Mouse (Mus musculus) hindbrain, embryonic 12.5 days (tissue): ENCODE measurements around the gene Coq9. TPM values are rescaled to one million over a fixed set of nuclear protein-coding genes. Genes with fewer than 3 reads are reported as not detected.
"Not testable (repeated sequence)": the region's sequence is repeated elsewhere in the genome, so short reads cannot be mapped to it uniquely, and the experiment has no call there.

Experiments
- ATAC-seq: fragments of 200-750 bp; cut with Nextera tagmentation; 2 replicates; pipeline ENCODE4 v1.8.0; 2017; ENCODE audit warnings: moderate TSS enrichment; ENCODE audit not compliant: low FRiP score
- H3K27ac ChIP-seq: fragments of 300-500 bp; sonication (generic); 2 replicates; pipeline ENCODE4 v1.5.1; 2016; ENCODE audit warnings: mild to moderate bottlenecking
- H3K27me3 ChIP-seq: fragments of 300-500 bp; sonication (generic); 2 replicates; pipeline ENCODE4 v1.6.1; 2016; ENCODE audit warnings: mild to moderate bottlenecking
- H3K36me3 ChIP-seq: fragments of 300-500 bp; sonication (generic); 2 replicates; pipeline ENCODE4 v1.6.1; 2016; ENCODE audit warnings: mild to moderate bottlenecking
- H3K4me1 ChIP-seq: fragments of 300-500 bp; sonication (generic); 2 replicates; pipeline ENCODE4 v1.6.1; 2016
- H3K4me2 ChIP-seq: fragments of 300-500 bp; sonication (generic); replicated peaks from 2 replicates; pipeline ENCODE4 v1.6.1; 2016; ENCODE audit warnings: mild to moderate bottlenecking
- H3K4me3 ChIP-seq: fragments of 300-500 bp; sonication (generic); 2 replicates; pipeline ENCODE4 v1.5.1; 2016; ENCODE audit warnings: mild to moderate bottlenecking
- H3K9ac ChIP-seq: fragments of 300-500 bp; sonication (generic); 2 replicates; pipeline ENCODE4 v1.6.1; 2016; ENCODE audit warnings: mild to moderate bottlenecking, moderate library complexity
- H3K9me3 ChIP-seq: fragments of 300-500 bp; sonication (generic); replicated peaks from 2 replicates; pipeline ENCODE4 v1.6.1; 2016; ENCODE audit warnings: mild to moderate bottlenecking
- WGBS: fragments of 180-500 bp; shearing (Covaris S2); methylation state at CpG from one replicate; pipeline ENCODE4 v1.1.7; 2016; 5-methylcytosine and 5-hydroxymethylcytosine counted together
- polyA plus RNA-seq: library from polyadenylated mRNA; unstranded; fragments of >200 nt; fragmentation: Nextera tagmentation; extraction: Ambion mirVana; gene quantifications from 2 replicates; pipeline ENCODE4 v1.2.1, GENCODE M21; 2016

Gene Coq9
- polyA plus RNA-seq, 1 experiment from 2014 or later = 52.6 TPM

GRCm38 (mm10) chr8:94826210-94826609 lies 11.9 kb upstream of the Coq9 start:
- H3K4me3 ChIP-seq = no peak overlapping the region
- H3K27me3 ChIP-seq = no peaks in the 10 kb centered on the region
- WGBS = 96% methylated on average over 5 of the region's 5 CpGs
- H3K36me3 ChIP-seq = peaks cover 75% of the 10 kb centered on the region
- 0 out of 2 replicates have a peak, but pooled peaks cover 4% of the 10 kb centered on the region for H3K9me3 ChIP-seq
- H3K27ac ChIP-seq = no peak overlapping the region
- no peak overlapping the region for H3K9ac ChIP-seq
- ATAC-seq = no peak
- H3K4me1 ChIP-seq = no peaks in the 10 kb centered on the region
- H3K4me2 ChIP-seq = no peak overlapping the region

DNA sequence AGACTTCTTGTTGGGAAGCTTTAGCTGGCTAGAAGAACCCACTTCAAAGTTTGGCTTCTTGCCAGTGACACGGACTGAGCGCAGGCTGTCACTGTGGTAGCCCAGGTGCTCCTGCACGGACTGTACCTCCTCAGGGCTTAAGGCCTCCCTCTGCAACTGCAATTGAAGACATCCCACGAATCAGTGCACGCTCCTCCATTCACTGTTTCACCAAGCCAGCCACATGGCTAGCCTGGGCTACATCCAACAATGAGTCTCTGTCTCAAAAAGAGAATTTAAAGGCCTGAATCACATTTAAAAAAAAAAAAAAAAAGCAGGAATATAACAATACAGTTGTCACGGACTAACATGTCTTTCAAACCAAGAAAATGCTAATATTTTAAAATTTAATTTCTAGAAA lies 9.8 kb upstream of the Coq9 start:
- Histone ChIP-seq H3K4me1 (no peaks in the 10 kb centered on the region), H3K27me3 (no peaks in the 10 kb centered on the region), H3K27ac (no peak overlapping the region), H3K4me3 (no peak overlapping the region), H3K36me3 (peaks cover 67% of the 10 kb centered on the region), H3K9ac (no peak overlapping the region), H3K9me3 (0 out of 2 replicates have a peak, but pooled peaks cover 4% of the 10 kb centered on the region), H3K4me2 (no peak overlapping the region)
- WGBS = 92% methylated on average over 6 of the region's 6 CpGs
- ATAC-seq = no peak

DNA sequence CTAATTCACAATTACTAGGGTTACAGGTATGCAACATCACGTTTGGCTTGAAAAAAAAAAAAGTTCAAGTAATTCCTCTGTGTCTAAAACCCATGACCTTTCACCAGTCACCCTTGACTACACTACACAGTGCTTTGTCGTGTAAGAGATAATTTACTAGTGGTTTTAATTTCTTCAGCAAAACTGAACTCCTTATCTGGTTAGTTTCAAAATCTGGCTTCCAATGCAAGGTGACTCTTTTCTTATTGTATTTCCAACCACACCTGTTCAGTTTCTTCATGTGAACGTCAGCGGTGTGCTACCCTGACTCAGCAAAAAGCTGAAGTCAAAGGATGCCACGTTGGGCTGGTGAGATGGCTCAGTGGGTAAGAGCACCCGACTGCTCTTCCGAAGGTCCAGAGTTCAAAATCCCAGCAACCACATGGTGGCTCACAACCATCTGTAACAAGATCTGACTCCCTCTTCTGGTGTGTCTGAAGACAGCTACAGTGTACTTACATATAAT lies 4.2 kb upstream of the Coq9 start:
- 84% methylated on average over 7 of the region's 7 CpGs for WGBS
- H3K27me3 ChIP-seq, H3K4me3 ChIP-seq, H3K4me2 ChIP-seq, H3K9ac ChIP-seq, ATAC-seq, H3K27ac ChIP-seq, H3K9me3 ChIP-seq: not testable (repeated sequence)
- Histone ChIP-seq H3K4me1 (peaks cover 13% of the 10 kb centered on the region), H3K36me3 (peaks cover 27% of the 10 kb centered on the region)

GRCm38 (mm10) chr8:94835751-94836150 lies 2.4 kb upstream of the Coq9 start:
- H3K27me3 ChIP-seq, H3K4me3 ChIP-seq, H3K4me2 ChIP-seq, H3K27ac ChIP-seq, ATAC-seq, H3K9ac ChIP-seq, H3K9me3 ChIP-seq: not testable (repeated sequence)
- 95% methylated on average over 13 of the region's 13 CpGs for WGBS
- peaks cover 15% of the 10 kb centered on the region for H3K36me3 ChIP-seq
- peaks cover 16% of the 10 kb centered on the region for H3K4me1 ChIP-seq

DNA sequence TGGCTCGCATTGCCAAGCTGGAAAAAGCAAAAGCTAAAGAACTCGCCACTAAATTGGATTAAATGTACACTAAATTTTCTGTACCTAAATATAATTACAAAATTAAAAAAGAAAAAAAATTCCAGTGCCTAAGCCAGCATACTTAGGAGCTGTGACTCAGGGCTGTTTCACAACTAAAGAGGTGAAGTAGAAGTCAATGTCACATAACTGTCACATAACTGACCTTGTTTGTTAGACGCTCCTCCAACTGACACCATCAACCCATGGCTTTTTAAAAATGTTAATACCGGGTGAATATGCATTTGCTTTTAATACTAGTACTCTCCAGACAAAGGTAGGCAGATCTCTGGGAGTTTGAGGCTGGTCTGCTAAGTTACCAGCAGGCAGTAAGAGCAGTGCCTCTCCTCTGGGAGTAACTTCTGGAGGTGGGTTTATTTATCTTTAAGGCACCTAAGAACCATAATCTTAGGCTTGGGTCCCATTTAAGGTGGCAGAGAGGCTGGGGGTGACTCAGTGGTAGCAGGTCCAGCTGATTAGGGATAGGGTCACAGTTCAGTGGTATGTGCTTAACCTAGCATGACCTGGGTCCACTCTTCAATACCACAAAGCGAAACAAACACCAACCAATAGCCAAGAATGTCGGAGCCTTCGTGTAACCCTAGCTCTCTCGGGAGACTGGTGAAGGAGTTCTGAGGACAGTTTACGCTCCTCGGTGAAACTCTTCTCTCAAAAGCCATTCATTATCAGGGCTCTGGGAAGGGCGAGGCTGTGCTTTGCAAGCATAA lies 1.5 kb upstream of the Coq9 start:
- 74% methylated on average over 11 of the region's 11 CpGs for WGBS
- Histone ChIP-seq H3K27me3 (no peaks in the 10 kb centered on the region), H3K4me1 (peaks cover 16% of the 10 kb centered on the region), H3K27ac (no peak overlapping the region), H3K4me3 (peak overlapping the region; percentile 90), H3K9me3 (no peaks in the 10 kb centered on the region), H3K36me3 (peaks cover 8% of the 10 kb centered on the region), H3K9ac (peak overlapping the region; percentile 90; the same call in 1 of the 2 replicates), H3K4me2 (peak overlapping the region; percentile 84)
- no peak for ATAC-seq

DNA sequence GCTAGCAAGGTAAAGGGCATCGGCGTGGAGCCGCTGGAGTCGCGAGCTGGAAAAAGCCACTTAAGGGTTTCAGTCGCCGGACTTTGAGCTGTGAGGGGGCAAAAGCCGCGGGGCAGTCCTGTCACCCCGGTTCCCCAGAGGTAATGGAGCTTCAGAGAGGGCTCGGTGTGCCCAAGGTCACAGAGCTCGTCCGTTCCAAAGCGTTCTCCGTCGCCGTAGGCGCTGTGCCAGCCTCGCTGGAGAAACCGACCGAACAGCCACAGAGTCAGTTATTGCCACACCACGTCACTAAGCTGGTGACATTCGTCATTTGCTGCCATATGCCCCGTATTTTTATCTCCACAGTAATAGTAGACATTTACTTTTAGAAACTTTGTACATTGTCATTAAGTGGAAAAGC lies 479 bp downstream of the Coq9 start:
- no peaks in the 10 kb centered on the region for H3K27me3 ChIP-seq
- H3K4me2 ChIP-seq = peak overlapping the region; percentile 84
- H3K9ac ChIP-seq = peak overlapping the region; percentile 90
- peak; percentile 77 for ATAC-seq
- H3K4me1 ChIP-seq = peaks cover 16% of the 10 kb centered on the region
- peak overlapping the region; percentile 90 for H3K4me3 ChIP-seq
- no peaks in the 10 kb centered on the region for H3K36me3 ChIP-seq
- H3K9me3 ChIP-seq = no peaks in the 10 kb centered on the region
- under 1% methylated on average over 24 of the region's 24 CpGs for WGBS
- H3K27ac ChIP-seq = peak overlapping the region; percentile 91

DNA sequence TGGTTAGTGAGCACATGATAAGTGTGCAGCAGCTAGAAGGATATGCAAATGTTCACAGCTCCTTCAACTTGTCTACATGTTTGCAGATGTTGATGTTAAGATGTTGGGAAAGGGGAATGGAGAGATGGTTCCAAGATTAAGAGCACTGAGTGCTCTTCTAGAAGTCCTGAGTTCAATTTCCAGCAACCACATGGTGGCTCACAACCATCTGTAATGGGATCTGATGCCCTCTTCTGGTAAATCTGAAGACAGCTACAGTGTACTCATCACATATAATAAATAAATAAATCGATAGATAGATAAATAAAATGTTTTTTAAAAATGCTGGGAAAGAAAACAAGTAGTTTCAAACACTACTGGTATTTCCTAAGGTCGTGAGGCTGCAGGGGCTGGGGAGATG lies 3.1 kb downstream of the Coq9 start:
- H3K27me3 ChIP-seq = no peaks in the 10 kb centered on the region
- ATAC-seq = no peak
- no peak overlapping the region for H3K27ac ChIP-seq
- H3K9ac ChIP-seq = no peak overlapping the region
- no peak overlapping the region for H3K4me3 ChIP-seq
- H3K4me2 ChIP-seq = no peak overlapping the region
- H3K9me3 ChIP-seq = no peaks in the 10 kb centered on the region
- H3K36me3 ChIP-seq = peaks cover 23% of the 10 kb centered on the region
- WGBS = 56% methylated on average over 2 of the region's 2 CpGs
- peaks cover 16% of the 10 kb centered on the region for H3K4me1 ChIP-seq

- Histone ChIP-seq H3K4me2 (no peak overlapping the region), H3K27ac (no peak overlapping the region), H3K36me3 (peaks cover 74% of the 10 kb centered on the region), H3K4me1 (no peaks in the 10 kb centered on the region), H3K9ac (no peak overlapping the region), H3K27me3 (no peaks in the 10 kb centered on the region), H3K4me3 (no peak overlapping the region), H3K9me3 (no peaks in the 10 kb centered on the region)
- ATAC-seq = no peak
- WGBS = 93% methylated on average over 5 of the region's 5 CpGs
These were observed 11.9 kb downstream of the Coq9 start for GRCm38 (mm10) chr8:94850049-94850448.

DNA sequence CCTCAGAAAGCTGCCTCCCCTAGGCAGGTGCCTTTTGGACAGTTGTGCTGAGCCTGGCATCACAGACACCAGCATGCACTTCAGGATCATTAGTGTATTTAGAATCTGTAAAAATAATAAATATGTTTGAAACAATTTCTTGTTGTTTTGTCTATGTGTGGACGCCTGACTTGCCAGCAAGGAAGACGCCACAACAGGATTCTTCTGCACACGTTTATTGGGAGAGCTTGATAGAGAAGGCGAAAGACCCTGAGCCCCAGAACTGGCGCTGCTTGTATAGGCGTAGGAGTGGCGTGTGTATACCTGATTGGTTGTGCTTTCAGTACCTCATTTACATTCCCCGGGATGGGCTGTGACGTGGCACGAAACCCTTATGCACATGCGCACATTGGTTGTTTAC lies 16.6 kb downstream of the Coq9 start:
- 86% methylated on average over 11 of the region's 11 CpGs for WGBS
- H3K9me3 ChIP-seq, H3K9ac ChIP-seq, H3K27ac ChIP-seq, H3K4me3 ChIP-seq, H3K27me3 ChIP-seq, H3K4me2 ChIP-seq, ATAC-seq: not testable (repeated sequence)
- Histone ChIP-seq H3K36me3 (peaks cover 40% of the 10 kb centered on the region), H3K4me1 (peaks cover 16% of the 10 kb centered on the region)

DNA sequence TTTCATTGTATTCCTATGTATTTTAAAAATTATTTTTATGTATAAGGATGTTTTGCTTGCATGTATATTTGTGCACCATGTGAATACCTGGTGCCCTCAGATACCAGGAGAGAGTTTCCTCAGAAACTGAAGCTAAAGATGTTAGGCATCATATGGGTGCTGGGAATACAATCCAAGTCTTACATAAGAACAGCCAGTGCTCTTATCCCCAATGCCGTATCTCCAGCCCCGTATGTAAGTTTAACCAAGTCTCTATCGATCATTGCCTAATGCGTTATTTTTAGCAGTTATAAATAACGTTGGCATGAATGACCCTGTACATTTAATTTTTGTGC lies 18.9 kb downstream of the Coq9 start:
- H3K4me1 ChIP-seq = peaks cover 16% of the 10 kb centered on the region
- 33% methylated on average over 5 of the region's 5 CpGs for WGBS
- ATAC-seq = peak; percentile 24; the same call in 1 of the 2 replicates
- H3K9ac ChIP-seq = no peak overlapping the region
- no peak overlapping the region for H3K27ac ChIP-seq
- peak overlapping the region; percentile 97; the same call in 1 of the 2 replicates for H3K4me3 ChIP-seq
- H3K4me2 ChIP-seq = peak overlapping the region; percentile 87; the same call in 1 of the 2 replicates
- no peaks in the 10 kb centered on the region for H3K9me3 ChIP-seq
- H3K36me3 ChIP-seq = peaks cover 38% of the 10 kb centered on the region
- H3K27me3 ChIP-seq = no peaks in the 10 kb centered on the region

DNA sequence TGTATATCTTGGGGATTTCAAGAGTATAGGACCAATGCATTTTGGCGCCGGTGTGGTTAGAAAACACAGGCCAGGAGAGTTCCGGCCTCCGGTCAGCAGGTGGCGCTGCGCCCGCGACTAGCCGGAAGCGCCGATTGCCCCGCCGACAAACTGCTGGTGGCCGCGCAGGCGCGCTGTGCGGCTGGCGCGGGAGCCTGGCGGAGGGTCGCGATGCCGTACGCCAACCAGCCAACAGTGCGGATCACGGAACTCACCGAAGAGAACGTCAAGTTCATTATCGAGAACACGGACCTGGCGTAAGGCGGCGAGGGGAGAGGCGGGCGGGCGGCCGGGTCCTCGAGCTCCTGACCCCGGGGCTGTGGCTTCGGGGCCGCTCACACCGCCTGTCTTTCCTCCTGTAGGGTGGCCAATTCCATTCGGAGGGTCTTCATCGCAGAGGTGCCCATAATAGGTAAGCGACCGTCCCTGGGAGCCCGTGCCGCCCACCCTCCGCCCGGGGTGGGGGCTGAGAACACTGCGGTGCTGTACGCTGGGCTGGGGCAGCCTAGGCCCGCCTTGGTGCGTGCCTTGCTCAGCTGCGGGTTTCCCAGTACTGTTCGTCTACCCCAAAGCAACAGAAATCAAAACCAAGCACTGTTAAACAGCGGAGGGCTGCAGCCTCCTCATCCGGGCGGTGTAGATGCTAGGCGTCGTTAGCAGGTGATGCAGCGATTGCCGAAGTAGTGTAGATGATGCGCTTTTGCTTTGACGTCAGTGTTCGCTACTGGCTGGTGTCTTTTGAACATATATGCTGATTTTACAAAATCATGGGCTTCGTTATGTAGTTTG lies 19.4 kb downstream of the Coq9 start, which contains the start of gene Polr2c:
TSS of gene Polr2c (plus strand) at position 105 of the 828 bp plus-strand sequence.
- peaks cover 16% of the 10 kb centered on the region for H3K4me1 ChIP-seq

DNA sequence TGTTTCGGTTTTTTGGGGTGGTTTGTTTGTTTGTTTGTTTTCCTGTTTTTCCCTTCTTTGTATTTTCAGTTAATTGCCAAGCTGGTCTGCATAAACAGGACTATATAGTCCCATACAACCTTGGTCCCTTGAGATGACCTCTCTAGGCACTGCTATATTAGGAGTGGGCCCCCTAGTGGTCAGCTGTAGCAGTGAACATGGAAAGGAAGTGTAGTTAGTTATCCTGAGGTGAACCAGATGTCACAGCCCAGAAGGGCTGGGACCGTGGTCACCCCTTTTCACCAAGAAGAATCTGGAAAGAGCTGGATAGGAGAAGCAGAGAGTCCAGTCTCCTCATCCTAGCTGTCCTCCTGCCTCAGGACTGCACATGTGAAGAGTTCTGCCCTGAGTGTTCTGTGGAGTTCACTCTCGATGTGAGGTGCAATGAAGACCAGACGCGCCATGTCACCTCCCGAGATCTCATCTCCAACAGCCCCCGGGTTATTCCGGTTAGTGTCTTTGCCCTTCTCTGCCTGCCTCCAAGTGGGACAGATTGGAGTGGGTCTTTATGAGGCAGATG lies 23.3 kb downstream of the Coq9 start:
- Histone ChIP-seq H3K36me3 (peaks cover 60% of the 10 kb centered on the region), H3K27ac (no peak overlapping the region), H3K9me3 (no peaks in the 10 kb centered on the region), H3K4me1 (peaks cover 16% of the 10 kb centered on the region), H3K4me3 (no peak overlapping the region), H3K9ac (no peak overlapping the region), H3K27me3 (no peaks in the 10 kb centered on the region), H3K4me2 (no peak overlapping the region)
- WGBS = 75% methylated on average over 8 of the region's 8 CpGs
- no peak for ATAC-seq

More for the DNA sequence above, 19.4 kb downstream of the Coq9 start, which contains the start of gene Polr2c:
- H3K27me3 ChIP-seq = no peaks in the 10 kb centered on the region
- peak; percentile 82 for ATAC-seq
- peak within 1 kb of the TSS; percentile 97 for H3K4me3 ChIP-seq
- H3K36me3 ChIP-seq = peaks cover 42% of the 10 kb centered on the region
- peak within 1 kb of the TSS; percentile 77 for H3K27ac ChIP-seq
- WGBS = under 1% methylated on average over 68 of the region's 68 CpGs
- no peaks in the 10 kb centered on the region for H3K9me3 ChIP-seq
- H3K9ac ChIP-seq = peak within 1 kb of the TSS; percentile 97
- H3K4me2 ChIP-seq = peak within 1 kb of the TSS; percentile 87
